Mouse (Mus musculus) lung, postnatal 0 days (tissue): ENCODE results near the gene Usp22. TPM values are rescaled to one million over a fixed set of nuclear protein-coding genes. Genes with fewer than 3 reads are reported as not detected.
"Not testable (repeated sequence)": the region's sequence is repeated elsewhere in the genome, so short reads cannot be mapped to it uniquely, and the experiment has no call there.

Experiments
- ATAC-seq: fragments of 200-750 bp; cut with Nextera tagmentation; 2 replicates; pipeline ENCODE4 v1.8.0; 2017; ENCODE audit warnings: moderate library complexity
- DNase-seq: peaks from one replicate; pipeline ENCODE4 v3.0.0-alpha.2; 2016; ENCODE audit warnings: low spot score
- H3K27ac ChIP-seq: fragments of 300-500 bp; sonication (generic); 2 replicates; pipeline ENCODE4 v1.5.1; 2014; ENCODE audit warnings: antibody characterized with exemption, mild to moderate bottlenecking, low read length, mixed read lengths
- H3K27me3 ChIP-seq: fragments of 300-500 bp; sonication (generic); replicated peaks from 2 replicates; pipeline ENCODE4 v1.6.1; 2014; ENCODE audit warnings: low read length, mixed read lengths; ENCODE audit not compliant: insufficient read depth
- H3K36me3 ChIP-seq: fragments of 300-500 bp; sonication (generic); 2 replicates; pipeline ENCODE4 v1.6.1; 2014; ENCODE audit warnings: low read length, mixed read lengths; ENCODE audit not compliant: insufficient read depth
- H3K4me1 ChIP-seq: fragments of 300-500 bp; sonication (generic); 2 replicates; pipeline ENCODE4 v1.6.1; 2014; ENCODE audit warnings: antibody characterized with exemption, low read depth, low read length, mixed read lengths; ENCODE audit not compliant: insufficient read depth
- H3K4me2 ChIP-seq: fragments of 300-500 bp; sonication (generic); replicated peaks from 2 replicates; pipeline ENCODE4 v1.6.1; 2014; ENCODE audit warnings: low read depth, mild to moderate bottlenecking, low read length, moderate library complexity, mixed read lengths
- H3K4me3 ChIP-seq: fragments of 300-500 bp; sonication (generic); 2 replicates; pipeline ENCODE4 v1.5.1; 2014; ENCODE audit warnings: low read depth, low read length
- H3K9ac ChIP-seq: fragments of 300-500 bp; sonication (generic); replicated peaks from 2 replicates; pipeline ENCODE4 v1.6.1; 2014; ENCODE audit warnings: low read depth, mild to moderate bottlenecking
- H3K9me3 ChIP-seq: fragments of 300-500 bp; sonication (generic); 2 replicates; pipeline ENCODE4 v1.6.1; 2016; ENCODE audit warnings: low read length, mixed read lengths
- CTCF ChIP-seq: IDR thresholded peaks from 2 replicates; pipeline ENCODE4 v1.5.1; 2016; ENCODE audit warnings: antibody characterized with exemption, mild to moderate bottlenecking
- EP300 ChIP-seq: IDR thresholded peaks from 2 replicates; pipeline ENCODE4 v1.6.1; 2016; ENCODE audit warnings: antibody characterized with exemption, mild to moderate bottlenecking, control low read depth
- WGBS: fragments of 180-500 bp; shearing (Covaris S2); extraction: QIAGEN DNeasy Blood & Tissue Kit; methylation state at CpG from one replicate; pipeline ENCODE4 v1.1.7; 2014; 5-methylcytosine and 5-hydroxymethylcytosine counted together
- polyA plus RNA-seq: library from polyadenylated mRNA; unstranded; fragments of >200 nt; fragmentation: Nextera tagmentation; extraction: Ambion mirVana; gene quantifications from 2 replicates; pipeline ENCODE4 v1.2.1, GENCODE M21; 2015

Gene Usp22
- polyA plus RNA-seq, 1 experiment from 2014 or later: 38.4 TPM

DNA sequence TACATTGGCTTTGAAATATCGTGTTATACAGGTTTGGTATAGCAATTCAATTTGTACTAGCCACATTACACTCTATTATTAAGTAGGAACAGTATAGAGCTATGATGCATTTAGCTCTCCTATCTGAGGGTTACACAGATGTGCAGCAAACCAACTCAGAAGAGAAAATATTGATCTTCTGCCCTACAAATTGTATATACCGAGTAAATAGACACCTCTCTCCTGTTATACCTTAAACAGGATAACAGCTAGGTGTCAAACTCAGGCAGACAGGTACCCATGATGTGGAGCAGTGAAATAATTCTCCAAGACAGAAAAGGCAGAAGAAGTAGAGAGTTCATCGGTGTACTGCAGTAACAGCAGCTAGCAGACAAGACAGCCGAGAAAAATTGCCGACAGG is 923 bp upstream of the Usp22 start:
- Histone ChIP-seq H3K27ac (no peak overlapping the region), H3K9me3 (no peaks in the 10 kb centered on the region), H3K27me3 (no peaks in the 10 kb centered on the region), H3K9ac (no peak overlapping the region), H3K4me1 (no peaks in the 10 kb centered on the region), H3K4me2 (no peak overlapping the region), H3K4me3 (no peak overlapping the region), H3K36me3 (no peaks in the 10 kb centered on the region)
- TF ChIP-seq EP300 (no peak), CTCF (no peak)
- ATAC-seq (no peak), DNase-seq (no peak)
- 71% methylated on average over 5 of the region's 5 CpGs for WGBS

DNA sequence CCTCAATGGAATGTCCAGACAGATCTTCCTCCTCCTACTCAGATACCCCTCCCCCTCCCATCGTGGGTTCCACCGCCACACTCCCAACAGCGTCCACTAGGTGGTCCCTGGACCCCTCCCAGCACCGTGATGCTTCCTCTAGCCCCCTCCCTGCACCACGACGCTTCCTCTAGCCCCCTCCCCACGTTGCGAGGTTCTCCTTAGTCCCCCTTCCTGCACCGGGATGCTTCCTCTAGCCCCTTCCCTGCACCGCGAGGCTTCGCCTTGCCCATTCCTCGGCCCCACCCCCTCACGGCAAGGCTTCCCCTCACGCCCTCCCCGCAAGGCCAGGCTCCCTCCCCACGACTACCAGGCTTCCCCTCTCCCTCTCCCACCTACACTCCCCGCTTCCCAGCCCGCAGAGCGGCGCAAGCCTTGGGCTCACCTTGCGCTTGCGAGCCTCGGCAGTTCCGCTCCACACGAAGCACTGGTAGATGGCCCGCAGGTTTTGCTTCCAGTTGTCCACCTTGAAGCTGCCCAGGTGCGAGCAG is 499 bp downstream of the Usp22 start:
- H3K27me3 ChIP-seq: no peaks in the 10 kb centered on the region
- H3K27ac ChIP-seq: peak overlapping the region; percentile 98
- H3K4me3 ChIP-seq: peak overlapping the region; percentile 97
- DNase-seq: peak; percentile 83
- H3K9me3 ChIP-seq: no peaks in the 10 kb centered on the region
- no peaks in the 10 kb centered on the region for H3K4me1 ChIP-seq
- H3K36me3 ChIP-seq: no peaks in the 10 kb centered on the region
- 3% methylated on average over 28 of the region's 28 CpGs for WGBS
- no peak for TF ChIP-seq EP300
- peak; percentile 71 for TF ChIP-seq CTCF
- H3K9ac ChIP-seq: peak overlapping the region; percentile 96
- peak; percentile 20 for ATAC-seq
- peak overlapping the region; percentile 91 for H3K4me2 ChIP-seq

DNA sequence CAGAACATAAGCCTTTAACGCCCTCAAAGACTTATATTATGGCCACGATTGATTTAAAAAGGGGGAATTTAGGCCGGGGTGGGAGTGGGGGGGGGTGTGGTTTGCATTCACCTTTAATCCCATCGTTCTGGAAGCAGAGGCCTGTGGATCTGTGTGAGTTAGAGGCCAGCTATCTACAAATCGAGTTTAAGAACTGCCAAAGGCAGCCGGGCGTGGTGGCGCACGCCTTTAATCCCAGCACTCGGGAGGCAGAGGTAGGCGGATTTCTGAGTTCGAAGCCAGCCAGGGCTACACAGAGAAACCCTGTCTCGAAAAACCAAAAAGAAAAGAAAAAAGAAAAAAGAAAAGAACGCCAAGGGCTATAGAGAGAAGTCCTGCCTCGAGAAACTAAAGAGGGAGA is 1.4 kb downstream of the Usp22 start:
- ATAC-seq, H3K9ac ChIP-seq, H3K9me3 ChIP-seq, H3K4me1 ChIP-seq, H3K27me3 ChIP-seq, DNase-seq, H3K36me3 ChIP-seq, H3K27ac ChIP-seq: not testable (repeated sequence)
- Histone ChIP-seq H3K4me2 (peak overlapping the region; percentile 91), H3K4me3 (peak overlapping the region; percentile 97; the same call in 1 of the 2 replicates)
- WGBS: 31% methylated on average over 15 of the region's 15 CpGs

DNA sequence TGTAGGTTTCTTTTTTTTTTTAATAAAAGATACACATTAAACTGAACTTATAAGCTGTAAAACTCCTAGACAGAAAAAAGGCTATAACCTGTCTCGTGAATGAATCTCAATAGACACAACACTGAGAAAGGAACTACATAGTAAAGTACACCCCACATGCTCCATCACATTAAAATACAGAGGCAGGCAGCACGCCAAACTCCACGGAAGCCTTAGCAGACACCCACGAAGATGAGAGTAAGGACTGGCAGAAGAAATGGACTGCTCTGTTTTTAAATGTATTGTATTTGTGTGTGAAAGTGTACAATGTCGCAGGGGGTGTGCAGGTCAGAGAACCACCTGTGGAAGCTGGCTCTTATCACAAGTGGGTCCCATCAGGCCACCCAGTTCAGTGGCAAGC is 4.7 kb downstream of the Usp22 start:
- no peak overlapping the region for H3K4me2 ChIP-seq
- H3K4me1 ChIP-seq: no peaks in the 10 kb centered on the region
- ATAC-seq (no peak), DNase-seq (no peak)
- H3K4me3 ChIP-seq: no peak overlapping the region
- no peaks in the 10 kb centered on the region for H3K27me3 ChIP-seq
- peaks cover 24% of the 10 kb centered on the region; the same call in 1 of the 2 replicates for H3K36me3 ChIP-seq
- no peak for TF ChIP-seq EP300
- no peak for TF ChIP-seq CTCF
- H3K9ac ChIP-seq: no peak overlapping the region
- no peaks in the 10 kb centered on the region for H3K9me3 ChIP-seq
- H3K27ac ChIP-seq: no peak overlapping the region
- WGBS: 70% methylated on average over 5 of the region's 5 CpGs

DNA sequence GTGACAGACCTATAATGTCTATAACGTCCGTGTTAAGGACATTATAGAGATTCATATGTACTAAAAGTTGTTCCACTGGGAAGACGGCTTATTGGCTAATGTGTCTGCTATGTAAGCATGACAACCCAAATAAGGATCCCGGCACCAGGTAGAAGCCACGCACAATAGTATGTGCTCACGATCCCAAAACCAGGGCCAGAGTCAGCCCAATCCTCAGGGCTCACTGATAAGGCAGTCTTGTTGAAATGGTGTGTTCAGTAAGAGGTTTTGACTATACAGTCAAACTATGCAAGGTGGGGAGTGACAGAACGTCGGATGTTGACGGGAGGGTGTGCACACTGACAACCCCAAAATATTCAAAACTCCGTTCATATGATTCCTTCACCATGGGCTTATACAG is 10.0 kb downstream of the Usp22 start:
- Histone ChIP-seq H3K27ac (no peak overlapping the region), H3K9me3 (no peaks in the 10 kb centered on the region), H3K4me1 (no peaks in the 10 kb centered on the region), H3K36me3 (peaks cover 73% of the 10 kb centered on the region), H3K4me2 (no peak overlapping the region), H3K4me3 (no peak overlapping the region), H3K9ac (no peak overlapping the region), H3K27me3 (no peaks in the 10 kb centered on the region)
- DNase-seq: no peak
- no peak for ATAC-seq
- no peak for TF ChIP-seq EP300
- no peak for TF ChIP-seq CTCF
- WGBS: 92% methylated on average over 10 of the region's 10 CpGs

DNA sequence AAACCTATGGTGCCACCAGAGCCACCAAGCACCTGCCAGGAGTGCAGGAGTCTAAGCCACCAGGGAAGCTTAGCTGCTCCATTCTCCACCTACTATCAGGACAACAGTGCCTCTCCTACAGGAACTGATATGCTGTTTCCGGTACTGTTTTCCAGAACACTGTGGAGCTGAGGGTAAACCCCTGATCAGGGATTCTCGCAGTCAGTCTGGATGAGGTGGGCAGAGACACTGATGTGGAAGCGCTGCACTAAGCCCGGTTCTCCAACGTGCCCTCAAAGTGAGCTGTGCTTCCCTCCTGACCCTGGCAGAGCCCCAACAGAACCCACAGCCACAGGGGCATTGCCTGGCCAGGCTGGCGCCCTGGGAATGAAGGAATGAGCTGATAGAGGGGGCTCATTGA is 10.5 kb downstream of the Usp22 start:
- no peak for DNase-seq
- Histone ChIP-seq H3K9ac (no peak overlapping the region), H3K27ac (no peak overlapping the region), H3K9me3 (no peaks in the 10 kb centered on the region), H3K4me2 (no peak overlapping the region), H3K36me3 (peaks cover 78% of the 10 kb centered on the region), H3K4me3 (no peak overlapping the region), H3K4me1 (no peaks in the 10 kb centered on the region), H3K27me3 (no peaks in the 10 kb centered on the region)
- 94% methylated on average over 6 of the region's 6 CpGs for WGBS
- TF ChIP-seq EP300 (no peak), CTCF (no peak)
- no peak for ATAC-seq

DNA sequence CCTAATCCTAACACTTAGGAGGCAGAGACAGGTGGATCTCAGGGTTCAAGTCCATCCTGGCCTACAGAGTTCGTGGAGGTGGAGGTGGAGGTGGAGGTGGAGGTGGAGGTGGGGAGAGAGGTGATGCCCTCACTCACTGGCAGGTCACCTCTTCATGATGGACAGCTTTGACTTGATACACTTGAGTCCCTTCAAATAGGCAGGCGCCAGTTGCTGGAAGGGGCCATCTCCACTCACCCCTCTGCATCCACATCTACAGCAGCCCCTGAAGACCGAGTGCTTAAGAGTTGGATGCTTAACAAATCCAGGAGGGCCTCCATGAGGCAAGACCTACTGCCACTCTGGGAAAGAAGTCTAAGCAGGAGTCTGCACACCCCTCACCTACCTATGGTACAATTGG is 11.5 kb downstream of the Usp22 start:
- Histone ChIP-seq H3K9me3 (no peaks in the 10 kb centered on the region), H3K36me3 (peaks cover 86% of the 10 kb centered on the region), H3K27ac (no peak overlapping the region), H3K9ac (no peak overlapping the region), H3K4me1 (no peaks in the 10 kb centered on the region), H3K4me2 (no peak overlapping the region), H3K4me3 (no peak overlapping the region), H3K27me3 (no peaks in the 10 kb centered on the region)
- DNase-seq: no peak
- WGBS: 90% methylated on average over 3 of the region's 3 CpGs
- TF ChIP-seq EP300: no peak
- no peak for TF ChIP-seq CTCF
- no peak for ATAC-seq
